In genomic region chr14:78627516-78628275, GRCm38 (mm10) we compare ENCODE assay signal across 9 mouse cellular contexts.
DNase-seq lines count a peak whose midpoint lies in the region; ATAC-seq and TF ChIP-seq lines count a peak whose summit lies in the region.
"Had no signal": no experiment of that assay in that cellular context is flagged by ENCODE, and none has a peak within 500 bp of the region (broad histone marks: within the 10 kb centered on the region; RNA-seq: fewer than 3 reads in every experiment).

No protein-coding gene starts in this region.

- H3K27me3 ChIP-seq in heart, embryonic 12.5 days (replicated peaks), result no peaks in the 10 kb centered on the region
- no peaks in the 10 kb centered on the region for H3K27me3 ChIP-seq in spleen, adult 2 months (ENCODE audit: control insufficient read depth, insufficient read depth, low read length)

- H3K36me3 ChIP-seq in heart, embryonic 12.5 days, result peaks cover 12% of the 10 kb centered on the region; the same call in 1 of the 2 replicates
- H3K36me3 ChIP-seq in spleen, adult 2 months (ENCODE audit: control insufficient read depth, insufficient read depth, low read length), result no peaks in the 10 kb centered on the region

- no peak overlapping the region for H3K4me2 ChIP-seq in heart, embryonic 12.5 days

- ATAC-seq in heart, embryonic 12.5 days (ENCODE audit: insufficient number of reproducible peaks, low FRiP score), result no peak

- intact Hi-C loops in gastrocnemius, postnatal 14 days (cut with DNase I; ENCODE audit: low total_unique reads), result no loop called here

- H3K4me1 ChIP-seq in heart, embryonic 12.5 days (replicated peaks), result no peaks in the 10 kb centered on the region; the same call in 1 of the 2 replicates
- H3K4me1 ChIP-seq in spleen, adult 2 months (ENCODE audit: control insufficient read depth, insufficient read depth, insufficient read length), result no peaks in the 10 kb centered on the region

- 76% methylated on average over 21 of the region's 21 CpGs for WGBS in heart, embryonic 12.5 days
- WGBS in spleen, adult 2 months, result 82% methylated on average over 21 of the region's 21 CpGs

- H3K9ac ChIP-seq in heart, embryonic 12.5 days, result no peak overlapping the region

- peak; percentile 3; the same call in 1 of the 2 replicates for TF ChIP-seq CTCF in spleen, adult 2 months (IDR thresholded peaks at IDR 0.05; ENCODE audit: extremely low read depth, insufficient read depth, insufficient read length, insufficient replicate concordance)

- no peak overlapping the region for H3K4me3 ChIP-seq in heart, embryonic 12.5 days
- no peak overlapping the region for H3K4me3 ChIP-seq in spleen, adult 2 months (ENCODE audit: extremely low read depth, insufficient read depth, insufficient read length)
- H3K4me3 ChIP-seq: myocyte had no signal

- TF ChIP-seq POLR2A in spleen, adult 2 months (IDR thresholded peaks at IDR 0.05; ENCODE audit: low read depth, low read length), result no peak

- DNase-seq in heart, adult 18-20 months, result peak; percentile 21 to 47
- DNase-seq in spleen, adult 2 months (ENCODE audit: low read depth in 1 of 2, low spot score in 2 of 2), result peak in 1 of 2 experiments; percentile 12
- DNase-seq in spleen, postnatal 4 days (ENCODE audit: low spot score in 2 of 2), result no peak
- peak; percentile 32 for DNase-seq in cerebellum, adult 8-10 months
- DNase-seq in layer of hippocampus, adult 9-11 months, result peak; percentile 41
- DNase-seq in ovary, postnatal 10 days (ENCODE audit: low spot score), result no peak
- DNase-seq in gastrocnemius, postnatal 14 days, result no peak

- H3K9me3 ChIP-seq in heart, embryonic 12.5 days (replicated peaks), result no peaks in the 10 kb centered on the region

- H3K27ac ChIP-seq in heart, embryonic 12.5 days (ENCODE audit: poor library complexity, severe bottlenecking), result no peak overlapping the region
- no peak overlapping the region for H3K27ac ChIP-seq in spleen, adult 2 months (ENCODE audit: insufficient read depth, low read length)

Comparison
In these comparisons a context has a peak if more than half of its experiments do, and no peak if none do; other contexts are left out.
1. DNase-seq: peak in heart, adult 18-20 months (2 of 2), cerebellum, adult 8-10 months (single experiment) and layer of hippocampus, adult 9-11 months (single experiment); none in spleen, postnatal 4 days (0 of 2), ovary, postnatal 10 days (single experiment) and gastrocnemius, postnatal 14 days (single experiment).